Mouse (Mus musculus): ENCODE measurements around the gene Skap1. TPM values are rescaled to one million over a fixed set of nuclear protein-coding genes. Genes with fewer than 3 reads are reported as not detected.
A peak's percentile ranks its signal among the peaks of the same experiment; 100 is the strongest.

The Skap1 gene
- polyA plus RNA-seq, 1 experiment from 2014 or later, result 1.8 TPM

DNA sequence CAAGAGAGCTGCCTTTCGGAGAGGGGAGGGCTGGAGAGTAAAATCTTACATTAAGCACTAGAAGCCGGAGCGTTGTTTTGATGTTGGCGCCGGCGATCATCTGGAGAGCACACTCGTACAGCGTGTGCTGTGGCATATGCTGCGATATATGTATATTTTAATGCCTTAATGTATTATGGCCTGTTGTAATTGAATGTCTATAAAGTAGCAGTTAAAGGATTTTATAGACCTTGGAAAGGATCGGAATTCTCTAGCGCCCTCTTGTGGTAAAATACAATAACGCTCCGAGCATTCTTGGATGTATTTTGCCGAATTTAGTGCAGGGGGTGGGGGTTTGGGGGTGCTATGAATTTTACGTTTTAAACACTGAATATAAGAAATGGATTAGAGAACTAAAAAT is 88.7 kb downstream of the Skap1 start:
- H3K9ac ChIP-seq (ENCODE audit: low read length), result peak overlapping the region; percentile 12; the same call in 1 of the 2 replicates
- DNase-seq (ENCODE audit: low spot score) (peak; percentile 56), ATAC-seq (ENCODE audit: insufficient read depth, low FRiP score, low TSS enrichment) (no peak)
- 12% methylated on average over 15 of the region's 15 CpGs for WGBS
- H3K27me3 ChIP-seq (ENCODE audit: control insufficient read depth, insufficient read depth, low read length), result no peaks in the 10 kb centered on the region
- peaks cover 13% of the 10 kb centered on the region for H3K4me1 ChIP-seq (ENCODE audit: control insufficient read depth, insufficient read depth, low read length)
- peak overlapping the region; percentile 29 for H3K4me2 ChIP-seq (ENCODE audit: low read depth)
- H3K9me3 ChIP-seq (ENCODE audit: control insufficient read depth, low read length), result no peaks in the 10 kb centered on the region
- H3K36me3 ChIP-seq (ENCODE audit: control insufficient read depth, insufficient read depth, low read length), result no peaks in the 10 kb centered on the region
- H3K27ac ChIP-seq (ENCODE audit: low read depth, low read length), result no peak overlapping the region
- peak overlapping the region; percentile 6; the same call in 1 of the 2 replicates for H3K4me3 ChIP-seq (ENCODE audit: low read depth, low read length)

DNA sequence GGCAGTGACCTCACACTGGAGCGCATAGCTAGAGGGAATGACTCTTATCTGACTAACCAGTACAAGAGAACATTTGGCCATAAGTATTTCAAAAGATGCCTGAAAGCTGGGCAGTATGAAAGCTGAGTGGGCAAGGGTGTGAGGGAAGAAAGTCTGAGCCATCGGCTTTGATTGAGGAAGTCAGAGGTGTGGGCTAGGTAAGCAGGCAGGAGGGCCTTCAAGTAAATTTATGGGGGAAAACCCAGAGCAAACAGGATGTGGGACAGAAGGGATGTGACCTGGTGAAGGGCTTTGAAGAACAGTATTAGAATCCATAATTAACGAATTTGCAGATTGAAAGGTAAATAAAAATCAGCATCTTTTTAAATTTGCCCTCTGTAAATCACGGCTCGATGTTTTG is 95.8 kb downstream of the Skap1 start:
- Histone ChIP-seq H3K9ac (ENCODE audit: low read length) (no peak overlapping the region), H3K36me3 (ENCODE audit: control insufficient read depth, insufficient read depth, low read length) (no peaks in the 10 kb centered on the region), H3K9me3 (ENCODE audit: control insufficient read depth, low read length) (no peaks in the 10 kb centered on the region), H3K27me3 (ENCODE audit: control insufficient read depth, insufficient read depth, low read length) (no peaks in the 10 kb centered on the region), H3K4me2 (ENCODE audit: low read depth) (no peak overlapping the region), H3K4me1 (ENCODE audit: control insufficient read depth, insufficient read depth, low read length) (no peaks in the 10 kb centered on the region), H3K4me3 (ENCODE audit: low read depth, low read length) (no peak overlapping the region), H3K27ac (ENCODE audit: low read depth, low read length) (no peak overlapping the region)
- ATAC-seq (ENCODE audit: insufficient read depth, low FRiP score, low TSS enrichment) (no peak), DNase-seq (ENCODE audit: low spot score) (no peak)
- WGBS, result 77% methylated on average over 5 of the region's 5 CpGs

DNA sequence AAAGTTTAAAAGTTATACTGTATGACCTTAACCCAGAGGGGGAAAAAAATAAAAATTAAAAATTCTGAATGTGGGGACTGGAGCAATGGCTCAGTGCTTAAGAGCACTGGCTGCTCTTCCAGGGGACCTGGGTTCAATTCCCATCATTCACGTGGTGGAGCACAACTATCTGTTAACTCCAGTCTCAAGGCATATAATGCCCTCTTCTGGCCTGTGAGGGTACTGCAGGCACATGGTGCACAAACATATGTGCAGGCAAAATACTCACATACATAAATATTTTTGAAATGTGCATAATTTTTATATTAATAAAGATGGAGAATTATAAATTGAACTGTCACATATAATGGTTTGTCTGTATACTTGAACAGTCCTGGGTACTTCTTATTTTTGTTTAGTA is 99.7 kb downstream of the Skap1 start:
- Histone ChIP-seq H3K27me3 (ENCODE audit: control insufficient read depth, insufficient read depth, low read length) (no peaks in the 10 kb centered on the region), H3K9ac (ENCODE audit: low read length) (no peak overlapping the region), H3K27ac (ENCODE audit: low read depth, low read length) (no peak overlapping the region), H3K4me1 (ENCODE audit: control insufficient read depth, insufficient read depth, low read length) (no peaks in the 10 kb centered on the region), H3K36me3 (ENCODE audit: control insufficient read depth, insufficient read depth, low read length) (no peaks in the 10 kb centered on the region), H3K9me3 (ENCODE audit: control insufficient read depth, low read length) (no peaks in the 10 kb centered on the region), H3K4me3 (ENCODE audit: low read depth, low read length) (no peak overlapping the region), H3K4me2 (ENCODE audit: low read depth) (no peak overlapping the region)
- DNase-seq (ENCODE audit: low spot score), result no peak
- ATAC-seq (ENCODE audit: insufficient read depth, low FRiP score, low TSS enrichment), result no peak
- WGBS, result 52% methylated on average over 1 of the region's 1 CpGs

DNA sequence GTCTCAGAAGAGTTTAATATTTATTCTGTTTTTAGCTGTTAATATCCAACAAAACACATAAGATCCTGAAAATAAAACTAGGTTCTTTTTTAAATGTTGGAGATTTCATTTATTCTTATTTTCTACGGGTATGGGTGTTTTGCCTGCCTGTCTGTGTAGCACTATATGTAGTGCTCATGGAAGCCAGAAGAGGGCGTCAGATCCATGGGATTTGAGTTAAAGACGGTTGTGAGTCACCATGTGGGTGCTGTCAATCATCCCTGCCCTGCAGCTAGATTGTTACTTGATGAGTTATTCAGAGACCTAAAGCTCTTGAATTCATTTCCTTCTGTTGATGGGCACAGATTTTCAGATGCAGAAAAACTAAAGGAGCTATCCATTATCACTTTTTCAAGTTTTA is 108.1 kb downstream of the Skap1 start:
- no peaks in the 10 kb centered on the region for H3K36me3 ChIP-seq (ENCODE audit: control insufficient read depth, insufficient read depth, low read length)
- no peaks in the 10 kb centered on the region for H3K27me3 ChIP-seq (ENCODE audit: control insufficient read depth, insufficient read depth, low read length)
- H3K4me2 ChIP-seq (ENCODE audit: low read depth), result no peak overlapping the region
- no peak for ATAC-seq (ENCODE audit: insufficient read depth, low FRiP score, low TSS enrichment)
- peaks cover 19% of the 10 kb centered on the region for H3K4me1 ChIP-seq (ENCODE audit: control insufficient read depth, insufficient read depth, low read length)
- H3K9ac ChIP-seq (ENCODE audit: low read length), result no peak overlapping the region
- no peak for DNase-seq (ENCODE audit: low spot score)
- H3K27ac ChIP-seq (ENCODE audit: low read depth, low read length), result no peak overlapping the region
- H3K4me3 ChIP-seq (ENCODE audit: low read depth, low read length), result no peak overlapping the region
- H3K9me3 ChIP-seq (ENCODE audit: control insufficient read depth, low read length), result no peaks in the 10 kb centered on the region
- 42% methylated on average over 3 of the region's 3 CpGs for WGBS

DNA sequence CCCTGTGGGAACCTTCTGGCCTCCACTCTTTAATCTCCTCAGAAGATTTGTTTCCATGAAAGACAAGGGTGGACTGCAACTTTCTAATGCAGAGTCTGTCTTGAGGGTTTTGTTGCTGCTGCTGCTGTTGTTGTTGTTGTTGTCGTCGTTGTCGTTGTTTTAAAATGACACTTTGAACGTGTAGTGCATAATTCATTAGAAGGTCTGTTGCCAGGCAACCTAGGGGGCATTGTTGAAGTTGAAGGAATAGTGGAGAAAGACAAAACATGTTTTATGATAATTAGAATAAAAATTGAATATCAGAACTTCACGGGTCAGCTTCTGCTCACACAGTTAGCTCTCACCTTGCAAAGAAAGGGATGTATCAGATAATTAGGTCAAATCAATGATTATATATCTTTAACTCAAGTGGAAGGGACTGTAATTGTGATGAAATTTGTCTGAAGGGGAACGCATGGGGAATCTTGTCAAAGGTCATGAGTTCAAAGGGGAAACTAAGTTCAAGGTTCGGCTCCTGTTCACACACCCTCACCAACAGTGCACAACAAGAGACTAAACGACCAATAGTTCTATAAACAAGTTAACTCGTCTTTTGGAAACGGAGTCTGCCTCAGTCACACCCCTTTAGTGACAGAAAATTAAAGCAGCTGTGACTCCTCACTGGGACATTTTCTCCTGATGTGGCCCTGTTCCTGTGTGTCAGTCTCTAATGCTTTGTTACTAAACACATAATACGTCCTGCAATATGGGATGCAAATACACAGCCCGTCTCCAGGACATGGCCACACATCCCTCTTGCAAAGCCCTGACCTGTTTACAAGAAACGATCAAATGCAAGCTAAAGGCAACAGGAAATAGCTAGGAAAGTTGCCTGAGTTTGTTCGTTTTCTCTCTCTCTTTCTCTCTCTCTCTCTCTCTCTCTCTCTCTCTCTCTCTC is 112.4 kb downstream of the Skap1 start:
- H3K36me3 ChIP-seq (ENCODE audit: control insufficient read depth, insufficient read depth, low read length), result no peaks in the 10 kb centered on the region
- WGBS, result 22% methylated on average over 14 of the region's 14 CpGs
- no peaks in the 10 kb centered on the region for H3K27me3 ChIP-seq (ENCODE audit: control insufficient read depth, insufficient read depth, low read length)
- peaks cover 48% of the 10 kb centered on the region for H3K4me1 ChIP-seq (ENCODE audit: control insufficient read depth, insufficient read depth, low read length)
- peak; percentile 68 for DNase-seq (ENCODE audit: low spot score)
- peak; percentile 35; the same call in 1 of the 2 replicates for ATAC-seq (ENCODE audit: insufficient read depth, low FRiP score, low TSS enrichment)
- H3K27ac ChIP-seq (ENCODE audit: low read depth, low read length), result peak overlapping the region; percentile 93
- H3K4me3 ChIP-seq (ENCODE audit: low read depth, low read length), result no peak overlapping the region
- H3K4me2 ChIP-seq (ENCODE audit: low read depth), result peak overlapping the region; percentile 10; the same call in 1 of the 2 replicates
- no peaks in the 10 kb centered on the region for H3K9me3 ChIP-seq (ENCODE audit: control insufficient read depth, low read length)
- peak overlapping the region; percentile 18; the same call in 1 of the 2 replicates for H3K9ac ChIP-seq (ENCODE audit: low read length)

DNA sequence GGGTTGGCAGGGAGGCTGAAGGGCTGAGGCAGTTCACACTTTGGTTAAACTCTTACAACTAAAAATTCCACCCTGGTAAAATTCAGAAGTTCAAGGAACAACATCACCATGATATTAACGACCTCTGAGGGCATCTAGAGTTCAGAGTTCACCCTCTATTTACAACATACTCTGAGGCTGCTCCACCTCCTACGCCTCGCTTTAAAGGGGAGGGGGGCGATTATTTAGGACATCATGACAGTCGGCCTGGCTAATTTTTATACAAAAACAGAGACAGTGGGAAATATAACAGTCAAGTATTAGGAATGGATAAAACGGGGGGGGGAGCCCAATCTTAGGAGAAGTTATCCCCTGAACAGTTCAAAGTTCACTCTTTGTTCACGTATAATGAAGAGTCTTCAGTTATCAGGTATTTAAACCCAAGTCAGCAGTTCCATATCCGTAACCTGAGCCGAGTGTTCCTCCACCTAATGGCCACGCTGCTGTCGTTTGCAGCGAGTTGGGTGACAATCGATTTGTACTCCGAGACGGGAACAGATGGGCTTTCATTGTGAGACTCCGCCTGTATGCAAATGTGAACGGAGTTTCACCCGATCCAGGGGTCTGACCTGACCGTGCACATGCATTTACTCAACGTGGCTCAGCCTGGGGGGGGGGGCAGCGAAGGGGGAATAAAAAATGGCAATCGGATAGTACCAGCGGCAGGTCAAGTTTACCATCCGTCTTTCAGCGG is 114.3 kb downstream of the Skap1 start:
- Histone ChIP-seq H3K9ac (ENCODE audit: low read length) (peak overlapping the region; percentile 30; the same call in 1 of the 2 replicates), H3K4me3 (ENCODE audit: low read depth, low read length) (peak overlapping the region; percentile 1; the same call in 1 of the 2 replicates), H3K9me3 (ENCODE audit: control insufficient read depth, low read length) (no peaks in the 10 kb centered on the region), H3K4me1 (ENCODE audit: control insufficient read depth, insufficient read depth, low read length) (peaks cover 48% of the 10 kb centered on the region), H3K4me2 (ENCODE audit: low read depth) (peak overlapping the region; percentile 42), H3K27ac (ENCODE audit: low read depth, low read length) (peak overlapping the region; percentile 93), H3K27me3 (ENCODE audit: control insufficient read depth, insufficient read depth, low read length) (no peaks in the 10 kb centered on the region), H3K36me3 (ENCODE audit: control insufficient read depth, insufficient read depth, low read length) (no peaks in the 10 kb centered on the region)
- WGBS, result 5% methylated on average over 25 of the region's 25 CpGs
- DNase-seq (ENCODE audit: low spot score), result peak; percentile 90
- peak; percentile 82 for ATAC-seq (ENCODE audit: insufficient read depth, low FRiP score, low TSS enrichment)

DNA sequence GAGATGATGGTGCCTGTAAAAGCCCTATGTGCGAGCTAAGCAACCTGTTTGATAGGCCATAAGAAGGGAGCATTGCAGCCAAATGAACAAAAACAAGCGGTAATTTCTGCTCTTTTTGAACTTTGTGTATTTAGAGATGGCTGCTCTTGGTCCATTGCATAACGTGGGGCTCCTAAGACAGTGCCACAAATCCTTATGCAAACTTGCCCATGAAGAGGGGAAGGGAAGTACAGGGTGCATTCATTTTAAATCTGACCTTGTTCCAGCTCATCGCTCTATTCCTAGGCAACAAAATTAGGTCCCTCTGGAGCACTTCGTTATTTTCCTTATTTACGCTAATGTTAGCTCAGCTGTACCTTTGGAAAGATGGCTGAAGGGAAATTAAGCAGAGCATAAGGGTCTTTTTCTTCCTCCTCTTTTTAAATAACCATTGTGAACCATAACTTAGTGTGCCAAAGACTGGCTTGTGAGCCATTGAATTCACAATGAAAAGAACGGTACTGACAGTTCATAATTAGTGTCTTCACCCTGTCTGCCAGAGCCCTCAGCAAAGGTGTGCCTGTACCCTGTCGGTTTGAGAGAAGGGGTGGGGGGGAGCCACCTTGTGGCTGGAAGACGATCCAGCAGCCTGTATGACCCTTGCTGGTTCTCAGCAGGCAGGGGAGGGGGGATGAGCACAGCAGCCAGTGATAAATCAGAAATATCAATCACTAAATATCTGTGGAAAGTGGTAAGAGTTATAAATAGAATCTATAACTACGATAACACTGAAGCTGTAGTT is 117.4 kb downstream of the Skap1 start:
- H3K27ac ChIP-seq (ENCODE audit: low read depth, low read length), result peak overlapping the region; percentile 14
- H3K9ac ChIP-seq (ENCODE audit: low read length), result 0 out of 2 replicates have a peak overlapping the region, but pooled peaks have one; percentile 10
- no peaks in the 10 kb centered on the region for H3K27me3 ChIP-seq (ENCODE audit: control insufficient read depth, insufficient read depth, low read length)
- ATAC-seq (ENCODE audit: insufficient read depth, low FRiP score, low TSS enrichment), result peak; percentile 42; the same call in 1 of the 2 replicates
- no peaks in the 10 kb centered on the region for H3K9me3 ChIP-seq (ENCODE audit: control insufficient read depth, low read length)
- 27% methylated on average over 10 of the region's 10 CpGs for WGBS
- DNase-seq (ENCODE audit: low spot score), result peak; percentile 83
- H3K36me3 ChIP-seq (ENCODE audit: control insufficient read depth, insufficient read depth, low read length), result no peaks in the 10 kb centered on the region
- H3K4me1 ChIP-seq (ENCODE audit: control insufficient read depth, insufficient read depth, low read length), result peaks cover 37% of the 10 kb centered on the region
- 0 out of 2 replicates have a peak overlapping the region, but pooled peaks have one; percentile 12 for H3K4me2 ChIP-seq (ENCODE audit: low read depth)
- no peak overlapping the region for H3K4me3 ChIP-seq (ENCODE audit: low read depth, low read length)

DNA sequence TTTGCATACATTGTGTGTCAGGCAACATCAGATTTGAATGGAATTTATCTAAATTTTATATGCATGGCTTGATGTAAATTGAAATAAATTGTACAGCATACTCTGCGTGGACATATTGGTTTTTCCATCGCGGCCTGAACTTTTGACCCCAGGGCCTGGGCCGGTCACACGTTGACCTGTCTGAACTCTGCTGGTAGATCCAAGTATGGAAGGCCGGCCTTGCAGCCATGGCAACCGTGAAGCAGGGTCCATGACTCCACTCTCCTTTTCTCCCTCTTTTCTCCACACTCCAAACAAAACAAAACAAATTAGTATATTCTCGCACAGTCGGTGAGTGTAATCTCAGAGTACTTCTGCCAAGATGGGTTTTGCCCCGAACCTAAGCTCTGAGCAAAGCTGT is 118.2 kb downstream of the Skap1 start:
- Histone ChIP-seq H3K9me3 (ENCODE audit: control insufficient read depth, low read length) (no peaks in the 10 kb centered on the region), H3K27me3 (ENCODE audit: control insufficient read depth, insufficient read depth, low read length) (no peaks in the 10 kb centered on the region), H3K27ac (ENCODE audit: low read depth, low read length) (peak overlapping the region; percentile 31; the same call in 1 of the 2 replicates), H3K9ac (ENCODE audit: low read length) (no peak overlapping the region), H3K4me1 (ENCODE audit: control insufficient read depth, insufficient read depth, low read length) (peaks cover 31% of the 10 kb centered on the region), H3K36me3 (ENCODE audit: control insufficient read depth, insufficient read depth, low read length) (no peaks in the 10 kb centered on the region), H3K4me2 (ENCODE audit: low read depth) (no peak overlapping the region), H3K4me3 (ENCODE audit: low read depth, low read length) (no peak overlapping the region)
- 10% methylated on average over 10 of the region's 10 CpGs for WGBS
- peak; percentile 83 for DNase-seq (ENCODE audit: low spot score)
- ATAC-seq (ENCODE audit: insufficient read depth, low FRiP score, low TSS enrichment), result peak; percentile 58
